Mouse (Mus musculus): Measurements from ENCODE around the gene Swi5.
"Not testable (repeated sequence)": the region's sequence is repeated elsewhere in the genome, so short reads cannot be mapped to it uniquely, and the experiment has no call there.

Swi5 gene

GRCm38 (mm10) chr2:32311443-32312317 lies 23.8 kb upstream of the Swi5 start:
- DNase-seq = no peak

GRCm38 (mm10) chr2:32310096-32310845 lies 22.4 kb upstream of the Swi5 start:
- no peak for DNase-seq

- DNase-seq = no peak
Measured at GRCm38 (mm10) chr2:32308870-32309568, 21.1 kb upstream of the Swi5 start.

GRCm38 (mm10) chr2:32307941-32308760 lies 20.3 kb upstream of the Swi5 start:
- DNase-seq = peak; percentile 74

GRCm38 (mm10) chr2:32307247-32307798 lies 19.4 kb upstream of the Swi5 start:
- no peak for DNase-seq

- no peak for DNase-seq
Measured at GRCm38 (mm10) chr2:32306176-32306575, 18.3 kb upstream of the Swi5 start.

GRCm38 (mm10) chr2:32305668-32306067 lies 17.8 kb upstream of the Swi5 start:
- DNase-seq = no peak

GRCm38 (mm10) chr2:32304145-32304832 lies 16.4 kb upstream of the Swi5 start:
- DNase-seq = peak; percentile 74

GRCm38 (mm10) chr2:32302952-32303351 lies 15.1 kb upstream of the Swi5 start:
- DNase-seq = no peak

- DNase-seq = peak; percentile 23
Measured at GRCm38 (mm10) chr2:32299469-32299868, 11.6 kb upstream of the Swi5 start.

GRCm38 (mm10) chr2:32295842-32296241 lies 8.0 kb upstream of the Swi5 start:
- not testable (repeated sequence) for DNase-seq

- DNase-seq = no peak
Measured at GRCm38 (mm10) chr2:32295285-32295684, 7.4 kb upstream of the Swi5 start.

- DNase-seq = no peak
Measured at GRCm38 (mm10) chr2:32294348-32294747, 6.5 kb upstream of the Swi5 start.

- DNase-seq = no peak
Measured at GRCm38 (mm10) chr2:32289578-32289977, 1.7 kb upstream of the Swi5 start.

- DNase-seq = no peak
Measured at GRCm38 (mm10) chr2:32288371-32288931, 576 bp upstream of the Swi5 start.

- no peak for DNase-seq
Measured at GRCm38 (mm10) chr2:32287334-32287840, 488 bp downstream of the Swi5 start, which contains the start of gene Golga2. Gene Golga2 (plus strand): TSS chr2:32287384.

GRCm38 (mm10) chr2:32283986-32284385 lies 3.9 kb downstream of the Swi5 start:
- DNase-seq = no peak

GRCm38 (mm10) chr2:32282727-32283126 lies 5.1 kb downstream of the Swi5 start:
- peak; percentile 48 for DNase-seq

GRCm38 (mm10) chr2:32282289-32282688 lies 5.6 kb downstream of the Swi5 start:
- DNase-seq = no peak

- no peak for DNase-seq
Measured at GRCm38 (mm10) chr2:32275823-32276222, 12.1 kb downstream of the Swi5 start.

- no peak for DNase-seq
Measured at GRCm38 (mm10) chr2:32260635-32261034, 27.2 kb downstream of the Swi5 start.

Data from right cerebral cortex, adult 18-20 months (tissue).